Mouse (Mus musculus) embryonic fibroblast, embryonic 13.5 days (primary cell): ENCODE measurements around the gene Etl4.

Experiments
- CTCF ChIP-seq: IDR thresholded peaks from 2 replicates; pipeline ENCODE4 v1.5.1; 2011; ENCODE audit warnings: mild to moderate bottlenecking, control low read depth, low read length, moderate library complexity, borderline replicate concordance; ENCODE audit not compliant: insufficient read depth
- POLR2A ChIP-seq: IDR thresholded peaks from 2 replicates; pipeline ENCODE4 v1.6.1; 2011; ENCODE audit warnings: low read depth, mild to moderate bottlenecking, control low read depth, low read length, moderate library complexity

DNA sequence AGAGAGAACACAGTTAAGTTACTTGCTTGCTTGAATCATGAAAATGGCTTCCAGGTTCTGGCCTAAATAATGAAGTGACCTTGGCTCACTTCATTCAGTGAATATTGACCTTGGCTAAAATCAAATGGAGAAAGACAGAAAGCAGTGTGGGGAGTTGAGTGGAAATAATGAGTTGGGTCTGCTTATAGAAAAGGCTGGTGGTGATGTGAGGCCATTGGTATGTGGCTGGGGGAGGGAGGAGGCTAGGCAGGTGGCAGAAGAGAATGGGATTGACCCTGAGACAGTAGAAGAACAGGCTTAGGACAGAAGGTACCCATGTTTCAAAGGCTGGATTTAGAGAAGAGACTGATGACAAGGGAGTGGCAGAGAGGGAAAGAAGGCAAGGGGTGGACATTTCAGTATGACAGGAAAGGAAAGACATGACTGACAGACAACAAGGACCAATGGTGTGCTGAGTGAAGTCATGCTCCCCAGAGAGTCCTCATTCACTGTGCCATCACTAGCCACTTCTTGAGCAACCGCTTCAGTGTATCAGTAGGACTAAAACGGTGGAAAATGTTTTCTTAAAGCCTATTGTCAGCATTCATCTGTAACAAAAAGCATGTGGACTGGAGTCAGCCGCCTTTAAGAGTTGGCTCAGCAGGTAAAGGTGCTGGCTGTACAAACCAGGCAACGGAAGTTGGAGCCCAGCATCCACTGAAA lies 854.1 kb downstream of the Etl4 start:
- no peak for TF ChIP-seq CTCF
- no peak for TF ChIP-seq POLR2A
